Mouse (Mus musculus) intestine, embryonic 16.5 days (tissue): Measurements from ENCODE around the gene Fscn2. TPM values are rescaled to one million over a fixed set of nuclear protein-coding genes. Genes with fewer than 3 reads are reported as not detected.

Experiments
- ATAC-seq: fragments of 200-750 bp; cut with Nextera tagmentation; 2 replicates; pipeline ENCODE4 v1.8.0; 2017; ENCODE audit warnings: moderate TSS enrichment, moderate library complexity
- H3K27ac ChIP-seq: fragments of 300-500 bp; sonication (generic); 2 replicates; pipeline ENCODE4 v1.5.1; 2014; ENCODE audit warnings: mild to moderate bottlenecking, low read length
- H3K27me3 ChIP-seq: fragments of 300-500 bp; sonication (generic); replicated peaks from 2 replicates; pipeline ENCODE4 v1.6.1; 2014; ENCODE audit warnings: low read length, control low read depth, mixed read lengths; ENCODE audit not compliant: control insufficient read depth, insufficient read depth
- H3K36me3 ChIP-seq: fragments of 300-500 bp; sonication (generic); 2 replicates; pipeline ENCODE4 v1.6.1; 2014; ENCODE audit warnings: low read length, control low read depth; ENCODE audit not compliant: control insufficient read depth, insufficient read depth
- H3K4me1 ChIP-seq: fragments of 300-500 bp; sonication (generic); 2 replicates; pipeline ENCODE4 v1.6.1; 2014; ENCODE audit warnings: low read length, control low read depth, mixed read lengths; ENCODE audit not compliant: control insufficient read depth, insufficient read depth
- H3K4me2 ChIP-seq: fragments of 300-500 bp; sonication (generic); 2 replicates; pipeline ENCODE4 v1.6.1; 2014; ENCODE audit warnings: low read depth, low read length, control low read depth
- H3K4me3 ChIP-seq: fragments of 300-500 bp; sonication (generic); 2 replicates; pipeline ENCODE4 v1.5.1; 2014; ENCODE audit warnings: mild to moderate bottlenecking, low read length
- H3K9ac ChIP-seq: fragments of 300-500 bp; sonication (generic); 2 replicates; pipeline ENCODE4 v1.6.1; 2014; ENCODE audit warnings: low read depth, low read length
- H3K9me3 ChIP-seq: fragments of 300-500 bp; sonication (generic); 2 replicates; pipeline ENCODE4 v1.6.1; 2016; ENCODE audit warnings: low read length, control low read depth; ENCODE audit not compliant: control insufficient read depth
- WGBS: fragments of 180-500 bp; shearing (Covaris S2); extraction: QIAGEN DNeasy Blood & Tissue Kit; methylation state at CpG from one replicate; pipeline ENCODE4 v1.1.7; 2014; 5-methylcytosine and 5-hydroxymethylcytosine counted together
- polyA plus RNA-seq: library from polyadenylated mRNA; unstranded; fragments of >200 nt; fragmentation: Nextera tagmentation; extraction: Ambion mirVana; gene quantifications from 2 replicates; pipeline ENCODE4 v1.2.1, GENCODE M21; 2015

Gene Fscn2
- polyA plus RNA-seq, 1 experiment from 2014 or later: 0.55 TPM

GRCm38 (mm10) chr11:120355277-120356039 is 5.9 kb upstream of the Fscn2 start:
- Histone ChIP-seq H3K4me2 (no peak overlapping the region), H3K4me1 (peaks cover 66% of the 10 kb centered on the region), H3K9me3 (no peaks in the 10 kb centered on the region), H3K27ac (no peak overlapping the region), H3K4me3 (no peak overlapping the region), H3K27me3 (no peaks in the 10 kb centered on the region), H3K36me3 (no peaks in the 10 kb centered on the region), H3K9ac (no peak overlapping the region)
- ATAC-seq: no peak
- 41% methylated on average over 5 of the region's 5 CpGs for WGBS

- Histone ChIP-seq H3K4me3 (no peak overlapping the region), H3K27me3 (no peaks in the 10 kb centered on the region), H3K27ac (no peak overlapping the region), H3K9ac (no peak overlapping the region), H3K4me1 (peaks cover 57% of the 10 kb centered on the region), H3K4me2 (no peak overlapping the region), H3K9me3 (no peaks in the 10 kb centered on the region), H3K36me3 (no peaks in the 10 kb centered on the region)
- ATAC-seq: no peak
- 80% methylated on average over 15 of the region's 15 CpGs for WGBS
Observed at GRCm38 (mm10) chr11:120356319-120356840, 5.0 kb upstream of the Fscn2 start.

- Histone ChIP-seq H3K4me3 (no peak overlapping the region), H3K4me1 (peaks cover 52% of the 10 kb centered on the region), H3K9ac (no peak overlapping the region), H3K4me2 (no peak overlapping the region), H3K9me3 (no peaks in the 10 kb centered on the region), H3K36me3 (no peaks in the 10 kb centered on the region), H3K27ac (peak overlapping the region; percentile 87; the same call in 1 of the 2 replicates), H3K27me3 (no peaks in the 10 kb centered on the region; the same call in 1 of the 2 replicates)
- WGBS: 94% methylated on average over 4 of the region's 4 CpGs
- ATAC-seq: no peak
Observed at GRCm38 (mm10) chr11:120356900-120357299, 4.4 kb upstream of the Fscn2 start.

- H3K4me2 ChIP-seq: peak overlapping the region; percentile 27; the same call in 1 of the 2 replicates
- H3K4me1 ChIP-seq: peaks cover 44% of the 10 kb centered on the region
- no peaks in the 10 kb centered on the region for H3K9me3 ChIP-seq
- 7% methylated on average over 10 of the region's 10 CpGs for WGBS
- no peak overlapping the region; the same call in 1 of the 2 replicates for H3K4me3 ChIP-seq
- no peaks in the 10 kb centered on the region; the same call in 1 of the 2 replicates for H3K27me3 ChIP-seq
- ATAC-seq: peak; percentile 65
- H3K9ac ChIP-seq: peak overlapping the region; percentile 53
- H3K36me3 ChIP-seq: no peaks in the 10 kb centered on the region
- H3K27ac ChIP-seq: peak overlapping the region; percentile 87
Observed at GRCm38 (mm10) chr11:120357791-120358401, 3.4 kb upstream of the Fscn2 start.

- no peaks in the 10 kb centered on the region for H3K9me3 ChIP-seq
- no peaks in the 10 kb centered on the region; the same call in 1 of the 2 replicates for H3K27me3 ChIP-seq
- 89% methylated on average over 6 of the region's 6 CpGs for WGBS
- no peak overlapping the region for H3K4me3 ChIP-seq
- no peaks in the 10 kb centered on the region for H3K36me3 ChIP-seq
- H3K9ac ChIP-seq: no peak overlapping the region
- peaks cover 31% of the 10 kb centered on the region for H3K4me1 ChIP-seq
- ATAC-seq: no peak
- no peak overlapping the region for H3K27ac ChIP-seq
- H3K4me2 ChIP-seq: no peak overlapping the region
Observed at GRCm38 (mm10) chr11:120359391-120359790, 1.9 kb upstream of the Fscn2 start.

- H3K9ac ChIP-seq: no peak overlapping the region
- WGBS: 54% methylated on average over 8 of the region's 8 CpGs
- no peak overlapping the region for H3K27ac ChIP-seq
Observed at GRCm38 (mm10) chr11:120360062-120360461, 1.3 kb upstream of the Fscn2 start.

GRCm38 (mm10) chr11:120360755-120361154 is 579 bp upstream of the Fscn2 start:
- 77% methylated on average over 5 of the region's 5 CpGs for WGBS
- H3K4me1 ChIP-seq: peaks cover 17% of the 10 kb centered on the region
- no peaks in the 10 kb centered on the region; the same call in 1 of the 2 replicates for H3K27me3 ChIP-seq
- H3K4me3 ChIP-seq: no peak overlapping the region
- no peak overlapping the region for H3K9ac ChIP-seq
- ATAC-seq: no peak
- H3K36me3 ChIP-seq: no peaks in the 10 kb centered on the region
- no peaks in the 10 kb centered on the region for H3K9me3 ChIP-seq
- H3K4me2 ChIP-seq: no peak overlapping the region
- H3K27ac ChIP-seq: no peak overlapping the region

More at GRCm38 (mm10) chr11:120360062-120360461, 1.3 kb upstream of the Fscn2 start:
- no peak overlapping the region for H3K4me3 ChIP-seq
- no peaks in the 10 kb centered on the region for H3K9me3 ChIP-seq
- no peak overlapping the region for H3K4me2 ChIP-seq
- H3K36me3 ChIP-seq: no peaks in the 10 kb centered on the region
- ATAC-seq: no peak
- no peaks in the 10 kb centered on the region; the same call in 1 of the 2 replicates for H3K27me3 ChIP-seq
- H3K4me1 ChIP-seq: peaks cover 24% of the 10 kb centered on the region

GRCm38 (mm10) chr11:120362891-120363290 is 1.6 kb downstream of the Fscn2 start:
- H3K36me3 ChIP-seq: no peaks in the 10 kb centered on the region
- H3K4me1 ChIP-seq: peaks cover 10% of the 10 kb centered on the region
- no peak overlapping the region for H3K4me3 ChIP-seq
- H3K4me2 ChIP-seq: no peak overlapping the region
- no peak overlapping the region for H3K9ac ChIP-seq
- no peaks in the 10 kb centered on the region; the same call in 1 of the 2 replicates for H3K27me3 ChIP-seq
- H3K9me3 ChIP-seq: no peaks in the 10 kb centered on the region
- 82% methylated on average over 6 of the region's 6 CpGs for WGBS
- no peak overlapping the region for H3K27ac ChIP-seq
- no peak for ATAC-seq

GRCm38 (mm10) chr11:120366443-120367027 is 5.2 kb downstream of the Fscn2 start:
- peaks cover 7% of the 10 kb centered on the region for H3K4me1 ChIP-seq
- no peaks in the 10 kb centered on the region; the same call in 1 of the 2 replicates for H3K27me3 ChIP-seq
- H3K9me3 ChIP-seq: no peaks in the 10 kb centered on the region
- 32% methylated on average over 7 of the region's 7 CpGs for WGBS
- no peak for ATAC-seq
- H3K36me3 ChIP-seq: no peaks in the 10 kb centered on the region
- H3K4me2 ChIP-seq: no peak overlapping the region
- H3K4me3 ChIP-seq: no peak overlapping the region
- no peak overlapping the region for H3K27ac ChIP-seq
- no peak overlapping the region for H3K9ac ChIP-seq
